Mouse (Mus musculus) monocyte, adult 2 months (primary cell): ENCODE results near the gene Lctl.

Experiments
- DNase-seq, 2 experiments: peaks; one replicate each; pipeline ENCODE4 v3.0.0; 2022; ENCODE audit warnings: low spot score in 2 of 2, low read depth in 1 of 2

Lctl gene

DNA sequence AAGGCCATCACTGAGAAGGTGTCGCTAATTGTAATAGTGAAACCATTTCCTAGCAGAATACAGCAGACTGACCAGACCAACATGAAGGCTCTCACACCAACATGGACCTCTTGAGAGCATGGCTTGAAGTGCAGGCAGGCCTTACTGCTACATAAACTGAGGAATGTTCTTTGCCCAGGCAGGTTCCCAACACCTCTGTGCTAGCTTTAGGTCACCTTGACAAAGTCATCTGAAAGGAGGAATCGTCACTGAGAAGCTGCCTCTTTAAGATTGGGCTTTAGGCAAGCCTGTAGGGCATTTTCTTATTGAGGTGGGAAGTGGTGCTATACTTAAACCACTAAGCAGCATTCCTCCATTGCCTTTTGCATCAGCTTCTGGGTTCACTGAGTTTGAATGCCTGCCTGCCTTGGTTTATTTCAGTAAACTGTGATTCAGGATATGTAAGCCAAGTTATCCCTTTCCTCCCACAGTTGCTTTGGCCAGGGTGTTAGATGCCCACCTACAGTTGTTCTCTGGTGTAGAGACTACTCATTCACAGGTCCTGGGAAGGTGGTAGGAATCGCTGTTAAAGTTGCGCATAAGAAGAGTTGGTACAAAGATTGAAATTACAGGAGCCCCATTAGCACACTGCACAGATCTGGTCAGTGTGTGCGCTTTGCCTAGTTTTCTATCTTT is 67.4 kb downstream of the Lctl start:
- DNase-seq, result no peak
